Mouse (Mus musculus) testis, adult 2 months (tissue): ENCODE results near the gene Pdhx.

Experiments used
- CTCF ChIP-seq: fragments of 200-500 bp; IDR thresholded peaks from 2 replicates; pipeline ENCODE4 v1.5.1; 2012; ENCODE audit warnings: low read depth, mild to moderate bottlenecking, inconsistent platforms, low read length, moderate library complexity; ENCODE audit not compliant: control insufficient read depth, insufficient read depth, insufficient replicate concordance
- POLR2A ChIP-seq: fragments of 200-500 bp; IDR thresholded peaks from 2 replicates; pipeline ENCODE4 v1.6.1; 2012; ENCODE audit warnings: low read depth, mild to moderate bottlenecking, inconsistent platforms, low read length, moderate library complexity; ENCODE audit not compliant: control insufficient read depth

- TF ChIP-seq POLR2A (no peak), CTCF (no peak)
These were observed 3.4 kb downstream of the Pdhx start for GRCm38 (mm10) chr2:103069752-103070405.
